Mouse (Mus musculus) left cerebral cortex, postnatal 14 days (tissue): Measurements from ENCODE around the gene Ilf3. TPM values are rescaled to one million over a fixed set of nuclear protein-coding genes. Genes with fewer than 3 reads are reported as not detected.
"Not testable (repeated sequence)": the region's sequence is repeated elsewhere in the genome, so short reads cannot be mapped to it uniquely, and the experiment has no call there.

ENCODE experiments used
- DNase-seq, 2 experiments: peaks; one replicate each; pipeline ENCODE4 v3.0.0; 2021 to 2022; ENCODE audit warnings: low spot score in 2 of 2, mixed read lengths in 1 of 2
- intact Hi-C: fragments of 180-260 bp; cut with DNase I; formaldehyde crosslinking; loops from one replicate; pipeline ENCODE4 v1.15.1; 2025
- long read RNA-seq, 2 experiments: library from polyadenylated mRNA; stranded (forward); transcript quantifications; one replicate each; pipeline ENCODE4 v2.0.0; 2021
- total RNA-seq, 2 experiments: library from RNA; stranded (reverse); gene quantifications; 2 replicates each; pipeline ENCODE4 v1.2.3; 2021

The Ilf3 gene
- 10 to 100 TPM; 69.8 to 78.8 TPM for total RNA-seq
- long read RNA-seq, experiment 1, partial matches to known transcripts = 15 of 18 reads
- long read RNA-seq, experiment 1, other reads (novel, unspliced or antisense) = 2 of 18 reads
- long read RNA-seq, experiment 2, transcript Ilf3-201 (20 exons, 3,549 nt) = major isoform, 5 of 22 reads
- long read RNA-seq, experiment 2, partial matches to known transcripts = 10 of 22 reads
- long read RNA-seq, experiment 2, other reads (novel, unspliced or antisense) = 3 of 22 reads

DNA sequence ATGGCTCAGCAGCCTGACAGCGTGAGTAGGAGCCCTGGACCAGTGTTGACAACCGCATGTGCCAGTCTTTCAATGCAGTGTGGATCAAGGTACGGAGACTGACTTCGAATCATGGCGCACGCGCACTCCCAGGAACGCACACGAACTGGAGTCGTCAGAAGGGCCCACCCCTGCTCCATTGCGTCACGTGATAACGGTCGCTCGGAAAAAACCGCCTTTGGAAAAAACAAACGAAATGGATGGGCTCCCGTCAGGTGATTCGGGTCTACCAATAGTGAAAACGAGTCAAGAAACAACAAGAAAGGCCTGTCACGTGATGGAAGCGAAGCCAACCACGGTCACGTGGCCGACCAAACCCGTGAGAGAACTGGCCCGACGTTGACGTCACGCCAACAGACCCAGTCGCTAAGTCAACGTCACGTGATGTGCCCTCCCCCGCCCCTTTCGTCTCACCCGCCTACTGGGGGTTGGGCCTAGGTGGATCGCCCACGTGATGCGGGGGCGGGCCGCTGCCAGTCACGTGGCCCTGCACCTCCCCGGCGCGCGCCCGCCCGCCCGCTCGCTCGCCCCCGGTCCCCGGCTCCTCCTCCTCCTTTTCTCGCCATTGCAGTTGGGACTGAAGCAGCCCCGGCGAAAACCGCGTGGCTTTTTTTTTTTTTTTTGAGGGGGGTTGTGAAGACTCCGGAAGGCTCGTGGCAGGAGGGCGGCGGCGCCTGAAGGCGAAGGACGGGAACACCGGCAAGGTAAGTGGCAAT lies at the start of gene Ilf3:
Ilf3 (plus strand) TSS at position 515 of the 755 bp plus-strand sequence.
- intact Hi-C loops = loop anchor here (2.0 kb wide), 1 partner anchor 43 kb away; the partner anchor contains the start of gene Qtrt1

DNA sequence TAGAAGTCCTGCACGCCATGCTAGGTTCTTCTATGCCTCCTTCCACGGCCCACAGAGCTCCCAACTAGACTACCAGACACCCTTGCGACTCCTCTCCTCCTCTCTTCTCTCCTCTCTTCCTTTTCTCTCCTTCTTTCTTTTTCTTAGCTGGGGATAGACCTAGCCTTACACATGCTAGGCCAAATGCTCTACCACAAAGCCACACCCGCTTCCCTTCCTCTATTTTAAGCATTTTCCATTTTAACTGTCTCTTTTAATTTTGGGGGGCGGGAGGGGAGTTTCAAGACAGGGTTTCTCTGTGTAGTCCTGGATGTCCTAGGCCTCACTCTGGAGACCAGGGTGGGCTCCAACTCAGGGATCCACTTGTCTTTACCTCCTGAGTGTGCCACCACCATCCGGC lies 48.9 kb upstream of the Ilf3 start:
- DNase-seq = no peak
- intact Hi-C loops = no loop called here

More for the DNA sequence above, at the start of gene Ilf3:
- DNase-seq = peak; percentile 100

DNA sequence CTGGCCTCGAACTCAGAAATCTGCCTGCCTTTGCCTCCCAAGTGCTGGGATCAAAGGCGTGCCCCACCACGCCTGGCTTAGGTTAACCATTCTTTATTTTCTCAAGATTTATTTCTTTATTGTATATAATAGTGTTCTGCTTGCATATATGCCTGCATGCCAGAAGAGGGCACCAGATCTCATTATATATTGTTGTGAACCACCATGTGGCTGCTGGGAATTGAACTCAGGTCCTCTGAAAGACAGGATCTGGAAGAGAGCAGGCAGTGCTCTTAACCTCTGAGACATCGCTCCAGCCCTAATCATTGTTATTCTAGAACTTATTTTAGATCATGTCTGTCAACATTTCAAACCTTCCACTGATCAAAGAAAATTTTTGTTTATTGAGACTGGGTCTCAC lies 48.2 kb upstream of the Ilf3 start:
- no peak for DNase-seq
- intact Hi-C loops = no loop called here

DNA sequence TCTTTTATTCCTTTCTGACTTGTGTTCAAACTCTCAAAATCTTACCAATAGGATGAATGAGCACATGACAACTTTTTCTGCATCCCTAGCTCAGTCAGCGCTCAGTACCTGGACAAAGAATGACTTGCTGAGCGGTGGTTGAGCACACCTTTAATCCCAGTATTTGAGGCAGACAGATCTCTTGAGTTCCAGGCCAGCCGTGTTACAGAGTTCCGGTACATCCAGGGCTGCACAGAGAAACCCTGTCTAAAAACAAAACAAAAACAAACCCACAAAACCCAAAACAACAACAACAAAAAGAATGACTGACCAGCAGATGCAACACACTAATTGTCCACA lies 47.4 kb upstream of the Ilf3 start:
- DNase-seq = no peak
- intact Hi-C loops = no loop called here

DNA sequence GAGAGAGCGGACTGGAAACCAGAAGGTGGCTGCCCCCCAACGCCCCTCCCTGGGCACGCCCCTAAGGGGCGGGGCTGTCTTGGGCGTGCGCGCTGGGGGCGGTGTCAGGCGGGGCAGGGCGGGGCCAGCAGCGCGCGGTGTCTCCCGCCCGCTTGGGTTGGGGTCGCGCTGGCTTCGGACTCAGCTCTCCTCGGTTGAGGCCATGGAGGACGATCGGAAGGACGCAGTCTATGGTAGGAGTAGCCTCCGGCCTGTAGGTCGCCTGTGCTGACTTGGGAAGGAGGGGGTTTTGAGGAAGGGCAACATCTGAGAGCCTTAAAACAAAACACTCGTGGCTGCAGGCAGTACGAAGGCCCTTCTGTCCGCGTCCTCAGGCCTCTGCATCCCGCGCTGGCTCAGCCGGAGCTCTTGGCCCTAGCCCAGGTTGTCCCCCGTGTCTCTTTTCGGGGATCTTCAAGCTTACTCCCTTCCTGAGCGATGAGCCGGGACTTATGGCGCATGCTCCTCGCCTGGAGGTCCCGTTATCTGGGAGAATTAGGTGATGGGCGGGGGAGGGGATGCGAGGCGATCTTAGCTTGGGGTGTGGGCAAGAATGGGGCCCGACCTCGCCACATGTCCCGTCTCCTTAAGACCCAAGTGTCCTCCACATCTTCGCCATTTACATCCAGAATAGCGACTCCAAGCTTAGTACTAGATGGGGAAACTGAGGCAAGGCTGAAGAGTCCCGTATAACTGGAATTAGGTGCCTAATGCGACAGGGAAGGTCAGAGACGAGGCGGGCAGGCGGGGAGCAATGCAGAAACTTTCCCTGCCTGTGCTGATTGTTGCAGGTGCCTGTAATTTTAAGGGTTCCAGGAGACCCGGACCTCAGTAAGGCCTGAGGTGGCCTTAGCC lies 46.8 kb upstream of the Ilf3 start, which contains the start of gene Slc44a2:
Slc44a2 (plus strand) TSS at position 80 of the 894 bp plus-strand sequence.
- intact Hi-C loops = no loop called here
- DNase-seq = peak; percentile 37 to 73

DNA sequence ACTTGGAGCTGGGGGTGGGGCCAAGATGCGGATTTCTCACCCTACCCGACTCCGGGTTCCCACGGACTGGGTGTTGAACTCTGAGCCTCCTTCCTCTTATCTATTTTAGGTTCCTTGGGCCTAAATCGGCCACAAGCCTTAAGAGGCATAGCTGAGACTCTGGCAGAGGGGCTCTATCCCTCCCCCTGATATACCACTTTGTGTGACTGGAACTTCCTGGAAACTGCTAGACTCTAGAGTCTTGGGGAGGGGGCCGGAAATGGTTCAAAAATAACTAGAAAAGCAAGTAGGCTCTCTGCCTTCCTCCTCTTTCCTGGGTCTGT lies 46.2 kb upstream of the Ilf3 start:
- intact Hi-C loops = no loop called here

DNA sequence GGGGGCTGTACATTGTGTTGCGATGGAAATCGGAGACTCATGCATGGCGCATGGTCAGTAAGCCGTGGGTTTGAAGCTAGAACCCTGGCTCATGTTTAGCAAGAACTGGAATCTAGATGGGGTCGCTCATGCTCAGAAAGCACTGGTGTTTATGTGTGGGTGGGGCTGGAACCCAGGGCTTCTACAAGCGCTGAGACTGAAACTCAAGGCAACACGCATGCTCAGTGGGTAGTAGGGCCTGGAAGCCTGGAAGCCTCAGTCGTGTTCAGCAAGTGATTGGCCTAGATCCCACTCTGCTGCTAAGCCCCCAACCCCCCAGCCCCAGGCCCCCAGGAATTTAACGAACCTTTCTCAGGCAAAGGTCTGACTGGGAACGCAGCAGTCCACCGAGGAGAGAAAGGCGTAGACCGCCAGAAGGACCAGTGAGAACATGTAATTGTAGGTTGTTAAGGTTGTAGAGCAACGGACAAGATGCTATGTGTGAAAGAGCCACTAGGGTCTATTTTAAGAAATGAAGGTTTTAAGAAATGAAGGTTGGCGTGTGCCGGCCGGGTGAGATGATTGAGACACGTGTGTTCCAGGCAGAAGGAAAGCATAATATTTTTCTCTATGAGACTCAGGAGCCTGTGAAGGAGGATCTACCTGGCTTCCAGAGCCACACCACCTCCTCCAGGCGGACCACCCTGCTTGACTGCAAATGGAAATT lies 45.3 kb upstream of the Ilf3 start:
- peak; percentile 22 to 35 for DNase-seq
- intact Hi-C loops = no loop called here

More for the DNA sequence above, 46.2 kb upstream of the Ilf3 start:
- peak; percentile 18 to 42 for DNase-seq

DNA sequence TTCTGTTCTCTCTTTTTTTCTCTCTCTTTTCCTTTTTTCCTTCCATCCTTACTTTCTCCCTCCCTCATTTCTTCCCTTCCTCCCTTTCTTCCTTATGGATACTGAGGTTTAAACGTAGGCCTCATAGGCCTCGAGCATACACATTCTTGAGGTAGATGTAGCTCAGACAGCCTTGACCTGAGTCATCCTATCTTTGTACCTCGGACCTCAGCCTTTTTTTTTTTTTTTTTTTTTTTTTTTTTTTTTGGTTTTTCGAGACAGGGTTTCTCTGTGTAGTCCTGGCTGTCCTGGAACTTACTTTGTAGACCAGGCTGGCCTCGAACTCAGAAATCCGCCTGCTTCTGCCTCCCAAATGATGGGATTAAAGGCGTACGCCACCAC lies 44.8 kb upstream of the Ilf3 start:
- DNase-seq, intact Hi-C loops: not testable (repeated sequence)

DNA sequence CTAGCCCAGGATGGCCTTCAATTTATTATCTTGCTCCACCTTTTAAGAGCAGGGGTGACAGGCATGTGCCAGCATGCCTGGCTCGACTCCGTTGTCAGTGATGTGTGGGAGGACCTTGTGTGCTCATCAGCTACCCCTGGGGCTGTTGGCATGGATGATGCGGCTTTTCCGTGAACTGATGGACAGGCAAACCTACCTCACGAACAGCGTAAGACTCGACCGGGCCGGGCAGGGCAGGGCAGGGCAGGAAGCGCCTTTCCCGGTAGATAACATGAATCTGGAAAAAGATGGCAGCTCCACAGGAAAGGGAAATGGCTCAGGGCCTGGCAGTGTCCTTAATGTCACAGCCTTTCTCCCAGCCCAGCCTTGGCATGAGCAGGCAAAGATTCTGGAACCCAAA lies 43.4 kb upstream of the Ilf3 start:
- intact Hi-C loops = no loop called here
- DNase-seq = no peak

DNA sequence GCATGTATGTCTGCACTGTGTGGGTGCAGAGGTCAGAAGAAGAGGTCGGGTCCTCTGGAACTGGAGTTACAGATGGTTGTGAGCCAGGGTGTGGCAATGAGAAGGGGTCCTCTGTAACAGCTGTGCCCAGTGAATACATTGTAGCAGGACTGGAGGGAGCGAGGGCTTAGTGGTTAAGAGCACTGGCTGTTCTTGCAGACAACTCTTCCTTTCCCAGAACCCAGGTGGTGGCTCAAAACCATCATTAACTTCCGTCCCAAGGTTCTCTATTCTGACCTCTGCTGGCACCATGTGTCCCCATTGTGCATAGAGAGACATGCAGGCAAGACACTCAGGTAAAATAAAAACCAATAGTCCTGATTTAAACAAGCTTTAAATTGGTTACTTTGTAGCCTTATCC lies 40.1 kb upstream of the Ilf3 start:
- DNase-seq = no peak
- intact Hi-C loops = no loop called here

DNA sequence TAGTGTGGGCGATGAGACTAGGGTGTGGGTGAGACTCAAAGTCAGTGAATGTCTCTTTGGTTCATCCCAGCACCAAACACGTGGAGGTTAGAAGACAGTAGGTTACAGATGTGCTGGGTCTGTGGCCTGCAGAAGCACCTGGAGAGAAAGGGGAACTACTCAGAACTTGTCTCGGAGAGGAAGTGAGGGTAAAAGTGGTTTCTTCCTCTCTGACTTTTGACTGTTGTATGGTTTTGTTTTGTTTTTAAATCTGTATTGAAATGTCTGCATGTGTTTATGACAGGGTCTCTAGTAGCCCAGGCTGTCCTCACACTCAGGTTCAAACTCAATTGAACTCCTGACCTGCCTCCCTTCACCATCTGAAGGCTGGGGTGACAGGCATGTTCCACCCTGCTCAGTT lies 39.6 kb upstream of the Ilf3 start:
- intact Hi-C loops = no loop called here
- DNase-seq = no peak

DNA sequence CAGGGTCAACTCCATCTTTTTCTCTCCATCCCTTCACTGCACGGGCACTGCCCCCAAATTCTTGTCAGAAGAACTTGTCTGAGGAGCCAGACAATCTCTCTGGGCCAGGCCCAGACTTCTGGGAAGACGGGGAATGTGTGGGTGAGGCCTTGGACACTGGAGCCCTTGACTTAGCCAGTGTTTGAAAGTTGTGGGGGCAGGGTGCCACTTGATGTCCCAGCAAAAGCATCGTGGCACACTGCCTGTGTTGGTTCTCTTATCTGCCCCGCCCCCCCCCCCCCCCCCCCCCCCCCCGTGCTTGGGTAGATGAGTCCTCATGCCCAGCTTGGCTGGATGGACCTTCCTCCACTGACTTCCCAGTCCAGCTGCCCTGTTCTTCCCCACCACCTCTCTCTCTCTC lies 38.6 kb upstream of the Ilf3 start:
- intact Hi-C loops = no loop called here

DNA sequence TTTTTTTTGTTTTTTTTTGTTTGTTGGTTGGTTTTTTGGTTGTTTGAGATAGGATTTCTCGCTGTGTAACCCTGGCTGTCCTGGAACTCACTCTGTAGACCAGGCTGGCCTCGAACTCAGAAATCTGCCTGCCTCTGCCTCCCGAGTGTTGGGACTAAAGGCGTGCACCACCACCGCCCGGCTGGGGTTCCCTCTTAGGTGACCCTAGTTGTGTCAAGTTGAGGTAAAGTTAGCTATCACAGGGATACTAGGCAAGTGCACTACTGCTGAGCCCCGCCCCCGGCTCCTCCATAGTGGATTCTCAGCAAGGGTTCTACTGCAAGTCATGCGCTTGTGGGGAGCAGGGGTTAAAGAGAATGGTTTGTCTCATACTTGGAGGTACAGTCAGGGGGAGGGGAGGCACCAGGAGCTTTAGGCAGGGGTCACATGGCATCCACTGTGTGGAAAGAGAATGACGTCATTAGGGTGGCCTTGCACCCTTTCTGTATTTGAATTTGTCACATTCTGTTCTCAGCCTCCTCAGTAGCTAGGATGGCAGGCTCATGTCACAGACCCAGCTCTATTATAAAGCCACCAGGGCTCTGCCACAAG lies 37.9 kb upstream of the Ilf3 start:
- intact Hi-C loops = no loop called here
- DNase-seq = no peak

More for the DNA sequence above, 38.6 kb upstream of the Ilf3 start:
- no peak for DNase-seq

DNA sequence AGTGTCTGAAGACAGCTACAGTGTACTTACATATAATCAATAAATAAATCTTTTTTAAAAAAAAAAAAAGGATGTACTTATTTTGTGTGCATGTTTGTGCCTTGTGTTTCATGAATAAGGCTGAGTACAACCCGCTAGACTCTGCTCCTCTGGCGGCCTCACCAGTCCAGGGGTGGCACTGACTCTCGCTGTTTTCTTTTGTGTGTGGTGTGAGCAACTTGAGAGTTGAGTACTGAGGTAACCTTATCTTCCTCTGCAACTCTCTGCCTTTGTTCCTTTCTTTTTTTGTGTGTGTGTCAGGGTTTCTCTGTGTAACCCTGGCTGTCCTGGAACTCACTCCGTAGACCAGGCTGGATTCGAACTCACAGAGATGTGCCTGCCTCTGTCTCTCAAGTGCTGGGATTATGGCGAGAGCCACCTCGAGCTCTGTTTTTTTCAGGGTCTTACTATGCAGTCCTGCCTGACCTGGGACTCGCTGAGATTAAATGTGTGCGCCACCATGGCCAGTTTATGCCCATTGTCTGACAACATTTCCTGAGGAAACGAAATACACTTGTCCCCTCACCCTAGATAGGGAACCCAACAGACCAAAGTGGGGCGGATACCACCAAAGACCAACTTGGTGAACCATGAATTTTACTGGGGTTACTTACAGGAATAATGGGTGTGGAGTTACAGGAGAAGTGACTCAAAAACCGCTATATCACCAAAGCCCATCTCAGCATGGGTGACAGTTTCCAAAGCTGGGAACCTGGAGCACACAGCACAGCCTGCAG lies 36.1 kb upstream of the Ilf3 start:
- intact Hi-C loops = no loop called here
- DNase-seq = no peak

DNA sequence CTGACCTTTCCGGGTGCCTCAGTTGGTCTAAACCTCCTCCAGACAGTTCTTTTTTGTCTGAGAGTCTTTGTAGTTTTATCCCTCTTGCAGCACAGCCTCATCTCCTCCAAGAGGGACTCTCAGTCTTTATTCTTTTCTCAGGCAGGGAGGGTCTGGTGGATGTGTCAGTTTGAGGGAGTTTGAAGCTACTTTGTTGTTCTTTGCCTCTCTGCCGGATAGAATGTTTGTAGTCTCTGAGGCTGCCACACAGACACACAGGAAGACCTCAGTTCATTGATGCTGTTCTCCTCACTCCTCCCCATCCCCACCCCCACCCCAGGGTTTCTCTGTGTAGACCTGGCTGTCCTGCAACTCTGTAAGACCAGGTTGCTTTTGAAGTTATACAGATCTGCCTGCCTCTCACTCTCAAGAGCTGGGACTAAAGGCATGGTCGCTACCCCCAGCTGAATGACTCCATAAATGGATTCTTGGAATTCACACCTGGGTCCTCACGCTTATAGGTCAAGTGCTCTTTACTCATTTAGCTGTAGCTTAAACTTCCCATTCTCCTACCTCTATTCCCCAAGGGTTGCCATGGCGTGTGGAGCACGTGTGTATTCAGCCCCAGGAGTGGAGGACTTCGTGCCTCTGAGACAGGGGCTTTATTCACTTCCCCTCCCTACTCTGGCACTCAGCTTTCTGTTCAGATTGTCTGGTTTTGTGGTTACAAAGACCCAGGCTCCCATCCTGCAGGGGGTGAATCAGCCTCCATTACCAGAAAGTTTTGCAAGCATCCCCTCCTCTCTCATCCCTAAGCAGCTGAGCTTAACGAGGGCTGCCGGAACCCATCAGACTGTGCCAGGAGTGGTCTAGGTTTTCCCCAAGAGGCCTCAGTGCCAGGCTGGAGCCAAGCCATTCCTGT lies 35.3 kb upstream of the Ilf3 start:
- DNase-seq = no peak

DNA sequence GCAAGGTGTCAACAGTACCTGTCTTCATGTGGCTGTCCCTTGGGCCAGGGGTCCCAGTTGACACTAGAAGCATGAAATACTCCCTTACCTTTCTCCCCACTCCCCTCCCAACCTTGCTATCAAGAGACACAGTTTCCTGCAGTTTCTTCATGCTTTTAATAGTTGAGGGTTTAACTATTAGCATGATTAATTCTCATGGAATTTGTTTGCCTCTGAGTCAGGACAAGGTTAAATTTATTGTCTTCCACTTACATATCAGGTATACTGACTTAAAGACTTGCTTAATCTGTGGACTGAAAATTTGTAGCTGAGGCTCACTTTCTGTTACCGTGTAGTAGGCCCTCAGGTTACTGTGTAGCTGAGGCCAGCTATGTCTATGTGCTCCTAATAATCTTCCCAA lies 34.1 kb upstream of the Ilf3 start:
- intact Hi-C loops = no loop called here
- DNase-seq = no peak

More for the DNA sequence above, 35.3 kb upstream of the Ilf3 start:
- intact Hi-C loops = no loop called here

DNA sequence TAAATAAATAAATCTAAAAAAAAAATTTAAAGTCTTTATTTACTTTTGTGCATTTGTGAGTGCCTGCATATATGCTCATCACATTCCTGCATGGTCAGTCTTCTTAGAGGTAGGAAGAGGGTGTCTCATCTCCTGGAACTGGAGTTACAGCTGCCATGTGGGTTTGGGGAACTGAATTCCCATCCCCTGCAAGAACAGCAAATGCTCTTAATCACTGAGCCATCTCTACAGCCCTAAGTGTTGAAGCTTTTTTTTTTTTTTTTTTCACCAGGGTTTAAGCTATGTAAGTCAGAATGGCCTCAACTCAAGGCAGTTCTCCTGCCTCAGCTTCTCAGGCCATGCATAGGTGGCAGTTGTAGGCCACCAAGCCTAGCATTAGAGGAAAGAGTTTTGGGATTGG lies 32.9 kb upstream of the Ilf3 start:
- DNase-seq = no peak

DNA sequence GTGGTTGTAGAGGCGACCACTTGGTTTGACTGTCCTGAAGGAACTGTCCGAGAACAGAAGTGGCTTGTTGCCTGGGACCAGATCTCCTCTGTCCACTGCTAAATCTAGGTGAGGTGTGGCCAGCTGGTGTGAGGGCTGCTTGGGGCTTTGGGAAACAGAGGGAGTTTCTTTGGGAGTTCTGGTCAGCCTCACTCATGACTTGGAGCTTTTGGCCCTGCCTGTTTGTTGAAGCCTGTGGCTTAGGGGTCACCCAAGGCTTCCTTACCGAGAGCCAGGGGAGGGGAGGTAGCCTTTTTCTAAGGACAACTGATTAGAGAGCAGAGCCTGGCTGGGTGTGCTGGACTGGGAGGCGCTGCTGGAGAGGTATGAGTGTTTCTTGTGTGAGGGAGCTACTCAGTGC lies 32.3 kb upstream of the Ilf3 start:
- intact Hi-C loops = no loop called here
- no peak for DNase-seq

More for the DNA sequence above, 32.9 kb upstream of the Ilf3 start:
- intact Hi-C loops = no loop called here
